Mouse (Mus musculus) hindbrain, embryonic 11.5 days (tissue): ENCODE data around the gene Trip10. TPM values are rescaled to one million over a fixed set of nuclear protein-coding genes. Genes with fewer than 3 reads are reported as not detected.

Source experiments
- ATAC-seq: fragments of 200-750 bp; cut with Nextera tagmentation; 2 replicates; pipeline ENCODE4 v1.8.0; 2017; ENCODE audit warnings: mild to moderate bottlenecking, moderate TSS enrichment, moderate library complexity; ENCODE audit not compliant: low FRiP score
- DNase-seq: peaks from one replicate; pipeline ENCODE4 v3.0.0-alpha.2; 2015; ENCODE audit warnings: low spot score
- H3K27ac ChIP-seq: fragments of 300-500 bp; sonication (generic); 2 replicates; pipeline ENCODE4 v1.5.1; 2014; ENCODE audit warnings: mild to moderate bottlenecking, low read depth, low read length
- H3K27me3 ChIP-seq: fragments of 300-500 bp; sonication (generic); 2 replicates; pipeline ENCODE4 v1.6.1; 2014; ENCODE audit warnings: mild to moderate bottlenecking, low read length, moderate library complexity, mixed read lengths; ENCODE audit not compliant: control insufficient read depth, insufficient read depth
- H3K36me3 ChIP-seq: fragments of 300-500 bp; sonication (generic); 2 replicates; pipeline ENCODE4 v1.6.1; 2014; ENCODE audit warnings: mild to moderate bottlenecking, low read length, moderate library complexity, mixed read lengths; ENCODE audit not compliant: control insufficient read depth, insufficient read depth
- H3K4me1 ChIP-seq: fragments of 300-500 bp; sonication (generic); replicated peaks from 2 replicates; pipeline ENCODE4 v1.6.1; 2014; ENCODE audit warnings: low read length, mixed read lengths; ENCODE audit not compliant: control insufficient read depth, insufficient read depth
- H3K4me2 ChIP-seq: fragments of 300-500 bp; sonication (generic); replicated peaks from 2 replicates; pipeline ENCODE4 v1.6.1; 2014; ENCODE audit warnings: mild to moderate bottlenecking, low read depth, low read length
- H3K4me3 ChIP-seq: fragments of 300-500 bp; sonication (generic); 2 replicates; pipeline ENCODE4 v1.5.1; 2014; ENCODE audit warnings: low read depth, low read length
- H3K9ac ChIP-seq: fragments of 300-500 bp; sonication (generic); 2 replicates; pipeline ENCODE4 v1.6.1; 2014; ENCODE audit warnings: low read depth, low read length
- H3K9me3 ChIP-seq: fragments of 300-500 bp; sonication (generic); 2 replicates; pipeline ENCODE4 v1.6.1; 2016; ENCODE audit warnings: low read length; ENCODE audit not compliant: control insufficient read depth
- WGBS: fragments of 180-500 bp; shearing (Covaris S2); extraction: QIAGEN DNeasy Blood & Tissue Kit; methylation state at CpG from one replicate; pipeline ENCODE4 v1.1.7; 2014; 5-methylcytosine and 5-hydroxymethylcytosine counted together
- polyA plus RNA-seq: library from polyadenylated mRNA; unstranded; fragments of >200 nt; fragmentation: Nextera tagmentation; extraction: Ambion mirVana; gene quantifications from 2 replicates; pipeline ENCODE4 v1.2.1, GENCODE M21; 2014

Trip10 gene
- polyA plus RNA-seq, 1 experiment from 2014 or later = 21.8 TPM

- H3K36me3 ChIP-seq = no peaks in the 10 kb centered on the region
- H3K4me3 ChIP-seq = no peak overlapping the region
- no peaks in the 10 kb centered on the region for H3K9me3 ChIP-seq
- H3K9ac ChIP-seq = no peak overlapping the region
- no peak overlapping the region for H3K4me2 ChIP-seq
- ATAC-seq = peak; percentile 15; the same call in 1 of the 2 replicates
- WGBS = 30% methylated on average over 11 of the region's 11 CpGs
- peak; percentile 80 for DNase-seq
- no peak overlapping the region for H3K27ac ChIP-seq
- no peaks in the 10 kb centered on the region for H3K27me3 ChIP-seq
- H3K4me1 ChIP-seq = no peaks in the 10 kb centered on the region
Observed at GRCm38 (mm10) chr17:57219167-57219883, 29.9 kb upstream of the Trip10 start.

- WGBS = 25% methylated on average over 3 of the region's 3 CpGs
- Histone ChIP-seq H3K9me3 (no peaks in the 10 kb centered on the region), H3K27ac (no peak overlapping the region), H3K36me3 (no peaks in the 10 kb centered on the region), H3K27me3 (no peaks in the 10 kb centered on the region), H3K4me2 (no peak overlapping the region), H3K4me1 (no peaks in the 10 kb centered on the region), H3K9ac (no peak overlapping the region), H3K4me3 (no peak overlapping the region)
- peak; percentile 3; the same call in 1 of the 2 replicates for ATAC-seq
- peak; percentile 41 for DNase-seq
Observed at GRCm38 (mm10) chr17:57219884-57220207, 29.4 kb upstream of the Trip10 start.

GRCm38 (mm10) chr17:57221911-57222310 is 27.3 kb upstream of the Trip10 start:
- H3K9me3 ChIP-seq = no peaks in the 10 kb centered on the region
- ATAC-seq = no peak
- H3K4me1 ChIP-seq = no peaks in the 10 kb centered on the region
- H3K4me3 ChIP-seq = no peak overlapping the region
- no peak overlapping the region for H3K9ac ChIP-seq
- no peak for DNase-seq
- WGBS = 79% methylated on average over 4 of the region's 4 CpGs
- H3K36me3 ChIP-seq = no peaks in the 10 kb centered on the region
- no peaks in the 10 kb centered on the region for H3K27me3 ChIP-seq
- no peak overlapping the region for H3K27ac ChIP-seq
- H3K4me2 ChIP-seq = no peak overlapping the region

- DNase-seq (no peak), ATAC-seq (no peak)
- Histone ChIP-seq H3K4me1 (no peaks in the 10 kb centered on the region), H3K27me3 (no peaks in the 10 kb centered on the region), H3K4me2 (no peak overlapping the region), H3K9me3 (no peaks in the 10 kb centered on the region), H3K27ac (no peak overlapping the region), H3K9ac (no peak overlapping the region), H3K36me3 (no peaks in the 10 kb centered on the region), H3K4me3 (no peak overlapping the region)
- 78% methylated on average over 9 of the region's 9 CpGs for WGBS
Observed at GRCm38 (mm10) chr17:57223313-57223712, 25.9 kb upstream of the Trip10 start.

- no peak overlapping the region for H3K27ac ChIP-seq
- H3K9me3 ChIP-seq = no peaks in the 10 kb centered on the region
- 86% methylated on average over 2 of the region's 2 CpGs for WGBS
- DNase-seq (no peak), ATAC-seq (no peak)
- no peaks in the 10 kb centered on the region for H3K36me3 ChIP-seq
- no peak overlapping the region for H3K4me2 ChIP-seq
- H3K4me3 ChIP-seq = no peak overlapping the region
- no peaks in the 10 kb centered on the region for H3K4me1 ChIP-seq
- H3K9ac ChIP-seq = no peak overlapping the region
- H3K27me3 ChIP-seq = no peaks in the 10 kb centered on the region
Observed at GRCm38 (mm10) chr17:57227468-57227867, 21.8 kb upstream of the Trip10 start.

- no peak within 1 kb of the TSS for H3K4me2 ChIP-seq
- H3K9ac ChIP-seq = no peak within 1 kb of the TSS
- WGBS = 70% methylated on average over 3 of the region's 3 CpGs
- DNase-seq (no peak), ATAC-seq (no peak)
- no peak within 1 kb of the TSS for H3K4me3 ChIP-seq
- no peaks in the 10 kb centered on the region for H3K4me1 ChIP-seq
- no peaks in the 10 kb centered on the region for H3K36me3 ChIP-seq
- no peaks in the 10 kb centered on the region for H3K9me3 ChIP-seq
- no peak within 1 kb of the TSS for H3K27ac ChIP-seq
- no peaks in the 10 kb centered on the region for H3K27me3 ChIP-seq
Observed at GRCm38 (mm10) chr17:57228014-57228413, 21.2 kb upstream of the Trip10 start, which contains the start of gene C3. Gene C3, minus strand, starts transcription at chr17:57228136.

- 92% methylated on average over 3 of the region's 3 CpGs for WGBS
- no peaks in the 10 kb centered on the region for H3K9me3 ChIP-seq
- no peaks in the 10 kb centered on the region for H3K36me3 ChIP-seq
- H3K4me1 ChIP-seq = no peaks in the 10 kb centered on the region
- H3K27ac ChIP-seq = no peak overlapping the region
- H3K27me3 ChIP-seq = no peaks in the 10 kb centered on the region
- H3K4me3 ChIP-seq = no peak overlapping the region
- H3K4me2 ChIP-seq = no peak overlapping the region
- no peak overlapping the region for H3K9ac ChIP-seq
- ATAC-seq (no peak), DNase-seq (no peak)
Observed at GRCm38 (mm10) chr17:57228873-57229272, 20.4 kb upstream of the Trip10 start.

GRCm38 (mm10) chr17:57229851-57230727 is 19.2 kb upstream of the Trip10 start:
- Histone ChIP-seq H3K27me3 (no peaks in the 10 kb centered on the region), H3K4me3 (no peak overlapping the region), H3K36me3 (no peaks in the 10 kb centered on the region), H3K4me1 (no peaks in the 10 kb centered on the region), H3K4me2 (no peak overlapping the region), H3K9ac (no peak overlapping the region), H3K9me3 (no peaks in the 10 kb centered on the region), H3K27ac (no peak overlapping the region)
- no peak for ATAC-seq
- DNase-seq = no peak
- 79% methylated on average over 15 of the region's 15 CpGs for WGBS

GRCm38 (mm10) chr17:57230728-57231125 is 18.5 kb upstream of the Trip10 start:
- Histone ChIP-seq H3K27me3 (no peaks in the 10 kb centered on the region), H3K4me3 (no peak overlapping the region), H3K27ac (no peak overlapping the region), H3K36me3 (no peaks in the 10 kb centered on the region), H3K9me3 (no peaks in the 10 kb centered on the region), H3K4me2 (no peak overlapping the region), H3K4me1 (no peaks in the 10 kb centered on the region), H3K9ac (no peak overlapping the region)
- 72% methylated on average over 6 of the region's 6 CpGs for WGBS
- DNase-seq = no peak
- ATAC-seq = no peak
